Mouse (Mus musculus): ENCODE measurements around the gene Tmem221. TPM values are rescaled to one million over a fixed set of nuclear protein-coding genes. Genes with fewer than 3 reads are reported as not detected.
"Not testable (repeated sequence)": the region's sequence is repeated elsewhere in the genome, so short reads cannot be mapped to it uniquely, and the experiment has no call there.

Tmem221 gene
- polyA plus RNA-seq, 1 experiment = 2.5 TPM

- Histone ChIP-seq H3K27ac (ENCODE audit: control insufficient read depth, insufficient read depth, low read depth, low read length, poor library complexity) (no peak overlapping the region), H3K4me3 (replicated peaks; ENCODE audit: control insufficient read depth, low read depth, low read length) (no peak overlapping the region), H3K4me1 (ENCODE audit: control insufficient read depth, insufficient read depth, low read length) (peaks cover 2% of the 10 kb centered on the region)
- no peak for TF ChIP-seq POLR2A (IDR thresholded peaks at IDR 0.05; ENCODE audit: borderline replicate concordance, control insufficient read depth, low read depth, low read length)
- no peak for TF ChIP-seq CTCF (IDR thresholded peaks at IDR 0.05; ENCODE audit: control insufficient read depth, insufficient read depth, low read length)
- 25% methylated on average over 5 of the region's 5 CpGs for WGBS
Observed at GRCm38 (mm10) chr8:71535663-71536062, 23.0 kb downstream of the Tmem221 start.

GRCm38 (mm10) chr8:71534263-71534810 lies 24.3 kb downstream of the Tmem221 start:
- Histone ChIP-seq H3K27ac (ENCODE audit: control insufficient read depth, insufficient read depth, low read depth, low read length, poor library complexity) (no peak overlapping the region), H3K4me3 (replicated peaks; ENCODE audit: control insufficient read depth, low read depth, low read length) (no peak overlapping the region), H3K4me1 (ENCODE audit: control insufficient read depth, insufficient read depth, low read length) (peaks cover 2% of the 10 kb centered on the region)
- TF ChIP-seq CTCF (IDR thresholded peaks at IDR 0.05; ENCODE audit: control insufficient read depth, insufficient read depth, low read length) = no peak
- no peak for TF ChIP-seq POLR2A (IDR thresholded peaks at IDR 0.05; ENCODE audit: borderline replicate concordance, control insufficient read depth, low read depth, low read length)
- 64% methylated on average over 3 of the region's 3 CpGs for WGBS

- H3K4me3 ChIP-seq (replicated peaks; ENCODE audit: control insufficient read depth, low read depth, low read length); H3K4me1 ChIP-seq (ENCODE audit: control insufficient read depth, insufficient read depth, low read length); H3K27ac ChIP-seq (ENCODE audit: control insufficient read depth, insufficient read depth, low read depth, low read length, poor library complexity): not testable (repeated sequence)
- TF ChIP-seq CTCF (IDR thresholded peaks at IDR 0.05; ENCODE audit: control insufficient read depth, insufficient read depth, low read length) = peak; percentile 42; the same call in 1 of the 2 replicates
- 73% methylated on average over 6 of the region's 12 CpGs for WGBS
Observed at GRCm38 (mm10) chr8:71530735-71531467, 27.8 kb downstream of the Tmem221 start.

DNA sequence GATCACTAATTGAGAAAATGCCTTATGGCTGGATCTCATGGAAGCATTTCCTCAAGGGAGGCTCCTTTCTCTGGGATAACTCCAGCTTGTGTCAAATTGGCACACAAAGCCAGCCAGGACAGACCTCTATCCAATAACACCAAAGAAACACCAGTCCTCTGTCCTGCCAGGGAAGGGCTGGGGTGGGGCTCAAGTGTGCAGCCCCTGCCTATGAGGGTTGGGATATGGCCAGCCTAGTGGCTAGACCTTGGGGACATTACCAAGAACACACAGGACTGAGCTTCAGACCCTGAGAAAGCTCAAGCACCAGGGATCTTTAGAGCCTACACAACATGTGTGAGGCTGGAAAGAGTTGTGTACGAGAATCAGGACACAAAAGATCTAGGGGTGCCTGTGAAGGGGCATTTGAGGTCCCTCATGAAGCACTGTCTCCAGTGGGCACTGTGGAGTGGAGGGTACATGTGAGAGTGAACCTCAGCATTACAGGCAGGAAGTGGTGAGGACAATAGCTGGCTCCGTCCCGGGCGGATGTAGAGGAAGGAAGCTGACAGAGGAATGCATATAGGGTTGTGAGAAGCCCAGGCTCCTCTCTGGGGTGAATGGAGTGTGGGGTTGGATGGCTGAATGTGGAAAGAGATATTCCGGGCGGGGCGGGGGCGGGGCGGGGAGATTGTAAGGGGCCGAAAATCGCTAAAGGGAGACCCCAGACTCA lies 30.2 kb downstream of the Tmem221 start:
- H3K4me3 ChIP-seq (replicated peaks; ENCODE audit: control insufficient read depth, low read depth, low read length) = no peak overlapping the region
- H3K27ac ChIP-seq (ENCODE audit: control insufficient read depth, insufficient read depth, low read depth, low read length, poor library complexity) = 0 out of 2 replicates have a peak overlapping the region, but pooled peaks have one; percentile 19
- TF ChIP-seq POLR2A (IDR thresholded peaks at IDR 0.05; ENCODE audit: borderline replicate concordance, control insufficient read depth, low read depth, low read length) (no peak), CTCF (IDR thresholded peaks at IDR 0.05; ENCODE audit: control insufficient read depth, insufficient read depth, low read length) (no peak)
- H3K4me1 ChIP-seq (ENCODE audit: control insufficient read depth, insufficient read depth, low read length) = peaks cover 2% of the 10 kb centered on the region
- 2% methylated on average over 11 of the region's 11 CpGs for WGBS

- no peak for TF ChIP-seq CTCF (IDR thresholded peaks at IDR 0.05; ENCODE audit: control insufficient read depth, insufficient read depth, low read length)
- no peak for TF ChIP-seq POLR2A (IDR thresholded peaks at IDR 0.05; ENCODE audit: borderline replicate concordance, control insufficient read depth, low read depth, low read length)
- WGBS = 63% methylated on average over 3 of the region's 3 CpGs
Observed at GRCm38 (mm10) chr8:71527162-71527870, 31.4 kb downstream of the Tmem221 start.

GRCm38 (mm10) chr8:71526272-71526671 lies 32.4 kb downstream of the Tmem221 start:
- TF ChIP-seq CTCF (IDR thresholded peaks at IDR 0.05; ENCODE audit: control insufficient read depth, insufficient read depth, low read length) = no peak
- no peak for TF ChIP-seq POLR2A (IDR thresholded peaks at IDR 0.05; ENCODE audit: borderline replicate concordance, control insufficient read depth, low read depth, low read length)
- Histone ChIP-seq H3K4me3 (replicated peaks; ENCODE audit: control insufficient read depth, low read depth, low read length) (no peak overlapping the region), H3K27ac (ENCODE audit: control insufficient read depth, insufficient read depth, low read depth, low read length, poor library complexity) (no peak overlapping the region), H3K4me1 (ENCODE audit: control insufficient read depth, insufficient read depth, low read length) (peaks cover 2% of the 10 kb centered on the region)
- WGBS = 36% methylated on average over 6 of the region's 6 CpGs

More at GRCm38 (mm10) chr8:71527162-71527870, 31.4 kb downstream of the Tmem221 start:
- Histone ChIP-seq H3K27ac (ENCODE audit: control insufficient read depth, insufficient read depth, low read depth, low read length, poor library complexity) (no peak overlapping the region), H3K4me1 (ENCODE audit: control insufficient read depth, insufficient read depth, low read length) (peaks cover 2% of the 10 kb centered on the region), H3K4me3 (replicated peaks; ENCODE audit: control insufficient read depth, low read depth, low read length) (no peak overlapping the region)

DNA sequence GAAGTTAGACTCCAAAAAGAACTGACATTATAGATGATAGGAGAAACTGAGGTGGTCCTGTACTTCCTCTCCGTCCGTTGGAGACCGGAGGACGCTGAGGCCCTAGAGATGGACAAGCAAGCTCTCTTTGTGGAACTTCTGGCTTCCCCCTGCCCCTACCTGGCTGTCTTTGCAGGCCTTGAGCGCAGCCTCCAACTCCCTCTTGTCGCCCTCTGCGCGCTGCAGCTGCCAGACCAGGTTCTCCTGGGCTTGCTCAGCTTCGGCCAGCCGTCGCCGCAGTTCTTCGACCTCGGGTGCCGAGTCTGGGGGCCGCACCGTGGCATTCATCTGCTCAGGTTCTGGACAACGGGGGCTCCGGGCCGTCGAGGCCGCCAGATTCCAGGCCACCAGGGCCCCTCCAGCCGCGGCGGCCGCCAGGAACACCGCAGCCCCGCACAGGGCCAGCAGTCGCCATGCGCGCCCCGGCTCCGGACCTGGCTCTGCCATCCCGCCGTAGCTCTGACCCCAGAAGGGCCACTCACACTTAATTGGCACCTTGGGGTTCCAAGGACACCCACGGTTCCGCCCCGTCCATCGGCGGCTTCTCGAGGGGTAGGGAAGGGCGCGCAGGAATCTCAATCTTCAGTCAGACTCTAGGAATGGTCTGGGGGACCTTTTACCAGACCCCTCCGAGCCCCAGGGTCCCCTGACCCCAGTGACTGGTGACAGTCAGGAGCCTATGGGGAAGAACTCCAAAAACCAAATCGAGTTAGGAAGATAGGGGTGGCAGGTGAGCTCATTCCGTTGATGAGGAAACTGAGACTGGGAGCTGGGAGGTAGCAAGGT lies 33.2 kb downstream of the Tmem221 start, which contains the start of gene Ccdc194:
Gene Ccdc194 (minus strand): TSS at position 486 of the 825 bp plus-strand sequence.
- H3K4me3 ChIP-seq (replicated peaks; ENCODE audit: control insufficient read depth, low read depth, low read length) = no peak within 1 kb of the TSS
- TF ChIP-seq CTCF (IDR thresholded peaks at IDR 0.05; ENCODE audit: control insufficient read depth, insufficient read depth, low read length) (no peak), POLR2A (IDR thresholded peaks at IDR 0.05; ENCODE audit: borderline replicate concordance, control insufficient read depth, low read depth, low read length) (no peak)
- peaks cover 2% of the 10 kb centered on the region for H3K4me1 ChIP-seq (ENCODE audit: control insufficient read depth, insufficient read depth, low read length)
- 83% methylated on average over 46 of the region's 46 CpGs for WGBS
- no peak within 1 kb of the TSS for H3K27ac ChIP-seq (ENCODE audit: control insufficient read depth, insufficient read depth, low read depth, low read length, poor library complexity)
